Mouse (Mus musculus): ENCODE data around the gene Fam222a. TPM values are rescaled to one million over a fixed set of nuclear protein-coding genes. Genes with fewer than 3 reads are reported as not detected.

The Fam222a gene
- polyA plus RNA-seq, 1 experiment: 0.34 TPM

DNA sequence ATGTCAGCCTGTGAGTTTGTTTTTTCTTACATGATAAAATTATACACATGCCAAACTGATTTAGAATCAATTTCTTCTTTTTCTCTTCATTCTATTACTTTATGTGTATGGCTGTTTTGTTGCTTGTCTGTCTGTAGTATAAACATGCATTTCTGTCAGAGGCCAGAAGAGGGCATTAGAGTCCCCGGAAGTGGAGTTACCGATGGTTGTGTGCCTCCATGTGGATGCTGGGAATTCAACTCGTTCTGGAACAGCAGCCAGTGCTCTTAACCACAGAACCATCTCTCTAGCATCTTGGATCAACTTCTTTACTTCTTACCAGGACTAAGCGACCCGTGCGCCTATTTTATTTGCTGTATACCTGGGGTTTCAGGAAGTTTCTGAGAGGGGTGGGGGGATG lies 24.2 kb upstream of the Fam222a start:
- Histone ChIP-seq H3K4me3 (replicated peaks) (no peak overlapping the region), H3K4me1 (0 out of 2 replicates have a peak, but pooled peaks cover 4% of the 10 kb centered on the region), H3K9me3 (peaks cover 20% of the 10 kb centered on the region), H3K36me3 (replicated peaks; ENCODE audit: low read length) (no peaks in the 10 kb centered on the region), H3K27me3 (replicated peaks) (peaks cover 52% of the 10 kb centered on the region)
- TF ChIP-seq GATA1 (IDR thresholded peaks at IDR 0.05; ENCODE audit: borderline replicate concordance, low read length) (no peak), FLI1 (IDR thresholded peaks at IDR 0.05; ENCODE audit: low read length) (no peak)

DNA sequence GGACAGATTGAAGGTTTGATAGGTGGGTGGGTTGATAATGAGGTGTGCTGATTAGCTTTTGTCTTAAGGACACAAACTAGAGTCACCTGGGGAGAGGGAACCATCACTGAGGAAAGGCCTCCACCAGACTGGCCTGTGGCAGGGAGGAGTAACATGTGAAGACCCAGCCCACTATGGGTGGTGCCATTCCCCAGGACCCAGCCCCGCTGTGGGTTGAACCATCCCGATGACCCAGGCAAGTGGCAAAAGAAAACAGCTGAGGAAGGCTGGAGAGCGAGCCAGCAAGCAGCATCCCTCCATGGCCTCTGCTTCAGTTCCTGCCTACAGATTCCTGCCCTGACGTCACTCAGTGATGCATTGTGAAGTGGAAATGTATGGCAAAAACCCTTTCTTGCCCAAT lies 23.6 kb upstream of the Fam222a start:
- H3K4me3 ChIP-seq (replicated peaks): no peak overlapping the region
- peaks cover 20% of the 10 kb centered on the region for H3K9me3 ChIP-seq
- 0 out of 2 replicates have a peak, but pooled peaks cover 4% of the 10 kb centered on the region for H3K4me1 ChIP-seq
- TF ChIP-seq GATA1 (IDR thresholded peaks at IDR 0.05; ENCODE audit: borderline replicate concordance, low read length) (no peak), FLI1 (IDR thresholded peaks at IDR 0.05; ENCODE audit: low read length) (no peak)
- no peaks in the 10 kb centered on the region for H3K36me3 ChIP-seq (replicated peaks; ENCODE audit: low read length)
- H3K27me3 ChIP-seq (replicated peaks): peaks cover 51% of the 10 kb centered on the region

DNA sequence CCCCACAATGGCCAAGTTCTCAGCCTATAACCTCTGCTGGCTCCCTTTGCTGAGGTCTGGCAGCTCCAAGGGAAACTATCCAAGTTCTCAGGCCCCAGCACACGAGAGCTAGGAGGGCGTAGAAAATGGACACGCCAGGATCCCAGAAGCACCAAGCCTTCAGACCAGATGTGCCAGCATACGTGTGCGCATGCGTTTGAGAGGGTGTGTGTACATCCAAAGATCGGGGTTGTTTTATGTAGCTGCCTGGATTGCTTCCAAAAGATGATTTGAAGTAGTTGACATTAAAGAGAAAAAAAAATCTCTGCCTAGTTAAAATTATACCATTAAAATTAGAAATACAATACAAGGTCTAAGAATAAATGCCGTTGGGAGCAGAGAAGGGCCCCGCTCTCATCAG lies 22.7 kb upstream of the Fam222a start:
- no peaks in the 10 kb centered on the region for H3K36me3 ChIP-seq (replicated peaks; ENCODE audit: low read length)
- H3K27me3 ChIP-seq (replicated peaks): peaks cover 44% of the 10 kb centered on the region
- H3K4me1 ChIP-seq: peaks cover 5% of the 10 kb centered on the region; the same call in 1 of the 2 replicates
- TF ChIP-seq GATA1 (IDR thresholded peaks at IDR 0.05; ENCODE audit: borderline replicate concordance, low read length) (no peak), FLI1 (IDR thresholded peaks at IDR 0.05; ENCODE audit: low read length) (no peak)
- H3K4me3 ChIP-seq (replicated peaks): no peak overlapping the region
- peaks cover 20% of the 10 kb centered on the region for H3K9me3 ChIP-seq

DNA sequence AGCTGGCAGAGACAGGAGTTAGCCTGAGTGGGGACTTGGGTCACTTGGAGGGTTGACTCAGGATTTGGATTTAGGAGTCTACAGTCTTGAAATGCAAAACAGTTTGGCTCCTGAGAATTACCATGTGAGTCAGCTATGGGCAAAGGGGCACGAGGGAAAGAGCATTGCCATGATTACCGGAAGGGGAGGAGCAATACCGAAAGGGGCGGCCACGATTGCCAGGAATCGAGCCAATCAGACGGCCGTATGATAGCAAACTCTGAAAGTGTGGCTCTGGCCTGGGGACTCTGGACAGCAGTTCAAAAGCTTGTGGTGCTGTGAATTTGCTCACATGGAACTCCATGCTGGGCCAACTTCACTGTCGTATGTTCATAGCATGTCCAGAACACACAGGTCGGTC lies 18.8 kb upstream of the Fam222a start:
- Histone ChIP-seq H3K4me1 (peaks cover 15% of the 10 kb centered on the region), H3K36me3 (replicated peaks; ENCODE audit: low read length) (no peaks in the 10 kb centered on the region), H3K27me3 (replicated peaks) (peaks cover 46% of the 10 kb centered on the region), H3K4me3 (replicated peaks) (no peak overlapping the region), H3K9me3 (peaks cover 9% of the 10 kb centered on the region)
- TF ChIP-seq FLI1 (IDR thresholded peaks at IDR 0.05; ENCODE audit: low read length) (no peak), GATA1 (IDR thresholded peaks at IDR 0.05; ENCODE audit: borderline replicate concordance, low read length) (no peak)

DNA sequence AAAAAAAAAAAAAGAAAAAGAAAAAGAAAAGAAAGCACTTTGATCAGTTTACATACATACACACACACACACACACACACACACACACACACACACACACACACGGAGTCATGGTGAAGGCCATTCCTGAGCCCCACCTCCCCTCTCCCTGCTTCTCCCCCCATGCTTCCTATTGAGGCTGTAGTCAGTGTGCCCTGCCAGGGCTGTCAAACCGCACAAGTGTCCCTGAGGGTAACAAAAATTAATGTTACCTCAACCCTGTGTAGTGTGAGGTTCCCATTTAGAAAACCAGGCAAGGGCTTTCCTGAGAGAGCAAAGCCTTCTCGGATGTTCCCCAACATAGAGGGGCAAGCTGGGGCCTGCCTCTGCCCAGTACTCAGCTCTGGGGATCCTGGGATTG lies 18.0 kb upstream of the Fam222a start:
- no peak for TF ChIP-seq FLI1 (IDR thresholded peaks at IDR 0.05; ENCODE audit: low read length)
- no peak for TF ChIP-seq GATA1 (IDR thresholded peaks at IDR 0.05; ENCODE audit: borderline replicate concordance, low read length)
- H3K4me3 ChIP-seq (replicated peaks): no peak overlapping the region
- H3K36me3 ChIP-seq (replicated peaks; ENCODE audit: low read length): no peaks in the 10 kb centered on the region
- peaks cover 45% of the 10 kb centered on the region for H3K27me3 ChIP-seq (replicated peaks)
- H3K9me3 ChIP-seq: peaks cover 11% of the 10 kb centered on the region
- peaks cover 15% of the 10 kb centered on the region for H3K4me1 ChIP-seq

DNA sequence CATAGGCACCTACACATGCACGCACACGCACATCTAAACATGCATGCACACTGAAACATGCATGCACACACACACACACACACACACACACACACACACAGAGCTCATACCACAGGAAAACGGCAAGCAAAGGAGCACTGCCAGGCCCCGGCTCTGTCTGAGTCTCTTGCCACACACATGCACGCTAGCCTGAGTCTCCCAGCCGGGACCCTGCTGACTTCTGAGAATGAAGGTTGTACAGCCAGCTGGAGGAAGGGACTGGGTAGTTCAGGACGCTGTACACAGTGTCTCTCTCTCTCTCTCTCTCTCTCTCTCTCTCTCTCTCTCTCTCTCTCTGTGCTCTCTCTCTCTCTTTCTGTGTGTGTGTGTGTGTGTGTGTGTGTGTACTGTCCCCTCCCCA lies 17.4 kb upstream of the Fam222a start:
- no peak for TF ChIP-seq GATA1 (IDR thresholded peaks at IDR 0.05; ENCODE audit: borderline replicate concordance, low read length)
- TF ChIP-seq FLI1 (IDR thresholded peaks at IDR 0.05; ENCODE audit: low read length): no peak
- H3K9me3 ChIP-seq: peaks cover 17% of the 10 kb centered on the region
- H3K4me3 ChIP-seq (replicated peaks): peak overlapping the region; percentile 75
- H3K36me3 ChIP-seq (replicated peaks; ENCODE audit: low read length): no peaks in the 10 kb centered on the region
- H3K4me1 ChIP-seq: peaks cover 15% of the 10 kb centered on the region
- peaks cover 45% of the 10 kb centered on the region for H3K27me3 ChIP-seq (replicated peaks)

DNA sequence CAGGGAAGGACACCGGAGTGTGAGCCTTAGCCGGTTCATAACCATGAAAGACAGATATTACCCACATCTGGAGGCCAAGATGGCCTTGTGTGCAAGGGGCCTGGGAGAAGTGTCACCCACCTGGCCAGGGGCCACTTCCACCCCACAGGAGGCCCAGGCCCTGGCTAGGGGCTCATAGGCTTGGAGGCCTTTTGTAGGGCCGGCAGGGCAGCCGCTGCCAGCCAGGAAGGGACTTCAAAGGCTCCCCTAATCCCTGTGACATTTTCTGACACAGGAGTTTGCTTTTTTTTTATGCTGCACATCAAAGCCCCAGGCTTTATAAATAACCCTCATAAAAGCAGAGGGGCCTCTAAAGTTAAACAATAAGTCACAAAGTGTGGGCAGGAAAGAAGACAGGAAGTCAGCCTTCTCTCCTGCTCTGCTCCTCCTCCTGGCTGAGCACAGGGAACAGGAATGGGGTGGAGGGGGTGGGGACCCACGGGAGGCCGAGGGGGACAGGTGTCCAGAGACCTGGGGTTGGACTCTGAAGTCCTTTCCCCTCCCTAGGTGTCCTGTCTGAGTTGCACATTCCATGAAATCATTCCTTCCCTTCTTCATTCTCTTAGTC lies 16.8 kb upstream of the Fam222a start:
- no peak overlapping the region for H3K4me3 ChIP-seq (replicated peaks)
- no peaks in the 10 kb centered on the region for H3K36me3 ChIP-seq (replicated peaks; ENCODE audit: low read length)
- peaks cover 19% of the 10 kb centered on the region for H3K9me3 ChIP-seq
- TF ChIP-seq FLI1 (IDR thresholded peaks at IDR 0.05; ENCODE audit: low read length): no peak
- no peak for TF ChIP-seq GATA1 (IDR thresholded peaks at IDR 0.05; ENCODE audit: borderline replicate concordance, low read length)
- H3K27me3 ChIP-seq (replicated peaks): peaks cover 43% of the 10 kb centered on the region
- H3K4me1 ChIP-seq: peaks cover 15% of the 10 kb centered on the region

DNA sequence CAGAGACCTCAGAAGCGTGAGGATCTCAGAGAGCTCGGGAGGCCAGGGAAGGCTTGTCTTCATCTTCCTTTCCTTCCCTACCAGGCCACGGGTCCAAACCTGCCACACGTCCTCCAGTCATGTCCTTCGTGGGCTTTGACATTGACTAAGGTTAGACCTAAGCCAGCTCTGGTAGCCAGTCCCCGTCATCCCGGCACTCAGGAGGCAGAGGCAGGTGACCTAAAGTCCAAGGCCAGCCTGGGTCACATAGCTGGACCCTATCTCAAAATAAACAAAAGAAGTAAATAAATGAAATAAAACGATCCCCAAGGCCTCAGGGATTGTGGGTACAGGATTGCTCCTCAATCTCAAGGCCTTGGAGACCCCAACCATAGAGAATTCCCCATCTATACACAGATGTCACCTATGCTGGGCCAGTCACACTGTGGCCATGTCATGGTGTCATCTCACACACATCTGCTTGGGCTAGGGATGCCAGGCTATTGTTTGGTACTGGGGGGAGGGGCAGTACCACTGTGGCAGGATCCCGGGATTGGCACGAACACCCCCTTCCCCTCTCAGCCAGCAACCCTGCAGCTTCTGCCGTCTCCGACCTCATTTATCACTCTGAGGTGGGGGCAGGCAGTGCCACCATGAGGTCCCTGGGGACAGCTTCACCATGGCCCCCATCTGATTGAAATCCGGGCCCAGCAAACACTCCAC lies 15.2 kb upstream of the Fam222a start:
- Histone ChIP-seq H3K9me3 (peaks cover 27% of the 10 kb centered on the region), H3K4me3 (replicated peaks) (no peak overlapping the region), H3K4me1 (peaks cover 15% of the 10 kb centered on the region), H3K27me3 (replicated peaks) (peaks cover 47% of the 10 kb centered on the region), H3K36me3 (replicated peaks; ENCODE audit: low read length) (no peaks in the 10 kb centered on the region)
- TF ChIP-seq FLI1 (IDR thresholded peaks at IDR 0.05; ENCODE audit: low read length) (no peak), GATA1 (IDR thresholded peaks at IDR 0.05; ENCODE audit: borderline replicate concordance, low read length) (no peak)

DNA sequence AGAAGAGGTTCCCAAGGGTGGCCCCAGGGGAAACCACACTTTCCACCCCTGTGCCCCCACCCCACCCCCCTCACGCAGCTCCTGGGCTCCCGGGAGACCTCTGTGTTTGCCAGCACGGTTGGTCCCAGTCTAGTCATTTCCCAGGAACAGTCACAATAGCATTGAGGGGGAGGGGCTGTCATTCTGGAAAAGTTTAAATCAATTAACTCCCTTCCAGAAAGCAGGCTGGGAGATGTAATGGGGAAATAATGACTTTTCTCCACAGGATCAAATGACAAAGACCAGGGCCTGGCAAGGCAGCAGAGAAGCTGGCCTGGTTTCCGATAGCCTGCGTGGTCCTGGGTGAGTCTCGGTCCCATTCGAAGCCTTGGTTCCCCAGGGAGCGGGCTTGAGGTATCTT lies 14.1 kb upstream of the Fam222a start:
- peaks cover 52% of the 10 kb centered on the region for H3K27me3 ChIP-seq (replicated peaks)
- TF ChIP-seq FLI1 (IDR thresholded peaks at IDR 0.05; ENCODE audit: low read length): no peak
- no peak for TF ChIP-seq GATA1 (IDR thresholded peaks at IDR 0.05; ENCODE audit: borderline replicate concordance, low read length)

DNA sequence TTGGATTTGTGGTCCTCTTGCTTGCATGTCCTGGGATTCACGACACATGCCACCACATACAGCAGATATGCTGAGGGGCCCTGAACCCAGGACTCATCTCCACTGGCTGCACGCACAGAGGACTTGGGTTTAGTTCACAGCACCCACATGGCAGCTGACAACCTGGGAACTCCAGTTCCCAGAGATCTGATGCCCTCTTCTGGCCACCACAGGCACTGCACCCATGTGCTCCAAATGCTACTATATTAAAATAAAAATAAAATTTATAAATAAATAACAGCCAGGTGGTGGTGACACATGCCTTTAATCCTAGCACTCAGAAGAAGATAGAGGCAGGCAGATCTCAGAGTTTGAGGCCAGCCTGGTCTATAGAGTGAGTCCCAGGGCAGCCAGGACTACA lies 12.4 kb upstream of the Fam222a start:
- peaks cover 12% of the 10 kb centered on the region for H3K4me1 ChIP-seq
- no peaks in the 10 kb centered on the region for H3K36me3 ChIP-seq (replicated peaks; ENCODE audit: low read length)
- H3K4me3 ChIP-seq (replicated peaks): peak overlapping the region; percentile 53
- peaks cover 52% of the 10 kb centered on the region for H3K27me3 ChIP-seq (replicated peaks)
- peaks cover 38% of the 10 kb centered on the region for H3K9me3 ChIP-seq
- no peak for TF ChIP-seq GATA1 (IDR thresholded peaks at IDR 0.05; ENCODE audit: borderline replicate concordance, low read length)
- TF ChIP-seq FLI1 (IDR thresholded peaks at IDR 0.05; ENCODE audit: low read length): no peak

More for the DNA sequence above, 14.1 kb upstream of the Fam222a start:
- H3K4me1 ChIP-seq: peaks cover 15% of the 10 kb centered on the region
- peaks cover 29% of the 10 kb centered on the region for H3K9me3 ChIP-seq
- no peaks in the 10 kb centered on the region for H3K36me3 ChIP-seq (replicated peaks; ENCODE audit: low read length)
- no peak overlapping the region for H3K4me3 ChIP-seq (replicated peaks)

All from megakaryocyte, embryonic 14.5 days (primary cell).